Mouse (Mus musculus) adipocyte (in vitro differentiated cells): Measurements from ENCODE around the gene Hsd17b2.
"Not testable (repeated sequence)": the region's sequence is repeated elsewhere in the genome, so short reads cannot be mapped to it uniquely, and the experiment has no call there.

Experiments used
- DNase-seq: peaks from one replicate; pipeline ENCODE4 v3.0.0-alpha.2; 2016; ENCODE audit warnings: low spot score

Hsd17b2 gene

GRCm38 (mm10) chr8:117714604-117715003, 12.9 kb downstream of the Hsd17b2 start:
- DNase-seq: no peak

GRCm38 (mm10) chr8:117715896-117716295, 14.2 kb downstream of the Hsd17b2 start:
- no peak for DNase-seq

GRCm38 (mm10) chr8:117718152-117718860, 16.6 kb downstream of the Hsd17b2 start:
- no peak for DNase-seq

- no peak for DNase-seq
Observed at GRCm38 (mm10) chr8:117726467-117726866, 24.8 kb downstream of the Hsd17b2 start.

- no peak for DNase-seq
Observed at GRCm38 (mm10) chr8:117727561-117727960, 25.9 kb downstream of the Hsd17b2 start.

GRCm38 (mm10) chr8:117728234-117728633, 26.5 kb downstream of the Hsd17b2 start:
- no peak for DNase-seq

GRCm38 (mm10) chr8:117730980-117731379, 29.3 kb downstream of the Hsd17b2 start:
- no peak for DNase-seq

- DNase-seq: no peak
Observed at GRCm38 (mm10) chr8:117736657-117737175, 35.0 kb downstream of the Hsd17b2 start.

- not testable (repeated sequence) for DNase-seq
Observed at GRCm38 (mm10) chr8:117738206-117738605, 36.5 kb downstream of the Hsd17b2 start.

- DNase-seq: no peak
Observed at GRCm38 (mm10) chr8:117740387-117740998, 38.8 kb downstream of the Hsd17b2 start.

- no peak for DNase-seq
Observed at GRCm38 (mm10) chr8:117742431-117743012, 40.8 kb downstream of the Hsd17b2 start.

GRCm38 (mm10) chr8:117746651-117747050, 44.9 kb downstream of the Hsd17b2 start:
- DNase-seq: no peak

- no peak for DNase-seq
Observed at GRCm38 (mm10) chr8:117747428-117747827, 45.7 kb downstream of the Hsd17b2 start.

- no peak for DNase-seq
Observed at GRCm38 (mm10) chr8:117747886-117748730, 46.4 kb downstream of the Hsd17b2 start.

GRCm38 (mm10) chr8:117749436-117749835, 47.7 kb downstream of the Hsd17b2 start:
- DNase-seq: no peak

- no peak for DNase-seq
Observed at GRCm38 (mm10) chr8:117757900-117758299, 56.2 kb downstream of the Hsd17b2 start.

- no peak for DNase-seq
Observed at GRCm38 (mm10) chr8:117762776-117763175, 61.1 kb downstream of the Hsd17b2 start.

GRCm38 (mm10) chr8:117764625-117765024, 62.9 kb downstream of the Hsd17b2 start:
- no peak for DNase-seq

- no peak for DNase-seq
Observed at GRCm38 (mm10) chr8:117765947-117766346, 64.2 kb downstream of the Hsd17b2 start.

GRCm38 (mm10) chr8:117768971-117769370, 67.3 kb downstream of the Hsd17b2 start:
- DNase-seq: no peak

- DNase-seq: no peak
Observed at GRCm38 (mm10) chr8:117771115-117771836, 69.6 kb downstream of the Hsd17b2 start.
